Mouse (Mus musculus): Measurements from ENCODE around the gene Pcolce. TPM values are rescaled to one million over a fixed set of nuclear protein-coding genes. Genes with fewer than 3 reads are reported as not detected.

The Pcolce gene
- total and polyA plus RNA-seq, 2 experiments = 4.4 to 11.9 TPM

GRCm38 (mm10) chr5:137607860-137608653, 5.5 kb downstream of the Pcolce start:
- no peaks in the 10 kb centered on the region for H3K27me3 ChIP-seq (ENCODE audit: control insufficient read depth, insufficient read depth, low read length)
- H3K4me3 ChIP-seq (ENCODE audit: insufficient read depth, low read depth, low read length) = no peak overlapping the region
- H3K27ac ChIP-seq (replicated peaks; ENCODE audit: insufficient read depth, low read depth, low read length) = no peak overlapping the region
- TF ChIP-seq CTCF (IDR thresholded peaks at IDR 0.05; ENCODE audit: low read depth, low read length) = no peak
- TF ChIP-seq POLR2A (IDR thresholded peaks at IDR 0.05; ENCODE audit: extremely low read depth, insufficient read depth, low read length) = no peak
- peaks cover 11% of the 10 kb centered on the region for H3K4me1 ChIP-seq (ENCODE audit: control insufficient read depth, insufficient read depth, low read length)
- 58% methylated on average over 26 of the region's 26 CpGs for WGBS
- H3K9ac ChIP-seq (ENCODE audit: low read depth, low read length) = no peak overlapping the region
- H3K79me2 ChIP-seq (ENCODE audit: control insufficient read depth, insufficient read depth, low read length) = no peaks in the 10 kb centered on the region
- H3K36me3 ChIP-seq (ENCODE audit: control insufficient read depth, insufficient read depth, low read length) = no peaks in the 10 kb centered on the region
- DNase-seq (ENCODE audit: extremely low read depth, low read depth, low spot score) = no peak

GRCm38 (mm10) chr5:137601365-137601729, 12.2 kb downstream of the Pcolce start:
- DNase-seq (ENCODE audit: extremely low read depth, low read depth, low spot score) = no peak
- no peaks in the 10 kb centered on the region for H3K27me3 ChIP-seq (ENCODE audit: control insufficient read depth, insufficient read depth, low read length)
- H3K4me1 ChIP-seq (ENCODE audit: control insufficient read depth, insufficient read depth, low read length) = peaks cover 17% of the 10 kb centered on the region

GRCm38 (mm10) chr5:137600619-137601364, 12.8 kb downstream of the Pcolce start, which contains the start of gene Mospd3:
Gene Mospd3 (minus strand): TSS chr5:137601058.
- Histone ChIP-seq H3K4me3 (ENCODE audit: insufficient read depth, low read depth, low read length) (peak within 1 kb of the TSS; percentile 69), H3K79me2 (ENCODE audit: control insufficient read depth, insufficient read depth, low read length) (peaks cover 9% of the 10 kb centered on the region; the same call in 1 of the 2 replicates), H3K4me1 (ENCODE audit: control insufficient read depth, insufficient read depth, low read length) (peaks cover 17% of the 10 kb centered on the region), H3K27me3 (ENCODE audit: control insufficient read depth, insufficient read depth, low read length) (no peaks in the 10 kb centered on the region), H3K27ac (replicated peaks; ENCODE audit: insufficient read depth, low read depth, low read length) (peak within 1 kb of the TSS; percentile 85), H3K36me3 (ENCODE audit: control insufficient read depth, insufficient read depth, low read length) (no peaks in the 10 kb centered on the region), H3K9ac (ENCODE audit: low read depth, low read length) (peak within 1 kb of the TSS; percentile 76)
- under 1% methylated on average over 41 of the region's 41 CpGs for WGBS
- DNase-seq (ENCODE audit: extremely low read depth, low read depth, low spot score) = peak; percentile 100
- TF ChIP-seq CTCF (IDR thresholded peaks at IDR 0.05; ENCODE audit: low read depth, low read length) (no peak), POLR2A (IDR thresholded peaks at IDR 0.05; ENCODE audit: extremely low read depth, insufficient read depth, low read length) (peak; percentile 74; the same call in 1 of the 2 replicates)

More at GRCm38 (mm10) chr5:137601365-137601729, 12.2 kb downstream of the Pcolce start:
- peak overlapping the region; percentile 79 for H3K27ac ChIP-seq (replicated peaks; ENCODE audit: insufficient read depth, low read depth, low read length)
- H3K79me2 ChIP-seq (ENCODE audit: control insufficient read depth, insufficient read depth, low read length) = peaks cover 9% of the 10 kb centered on the region; the same call in 1 of the 2 replicates
- WGBS = under 1% methylated on average over 22 of the region's 22 CpGs
- TF ChIP-seq POLR2A (IDR thresholded peaks at IDR 0.05; ENCODE audit: extremely low read depth, insufficient read depth, low read length) = no peak
- no peak for TF ChIP-seq CTCF (IDR thresholded peaks at IDR 0.05; ENCODE audit: low read depth, low read length)
- H3K4me3 ChIP-seq (ENCODE audit: insufficient read depth, low read depth, low read length) = peak overlapping the region; percentile 69
- no peaks in the 10 kb centered on the region for H3K36me3 ChIP-seq (ENCODE audit: control insufficient read depth, insufficient read depth, low read length)
- peak overlapping the region; percentile 76 for H3K9ac ChIP-seq (ENCODE audit: low read depth, low read length)

- Histone ChIP-seq H3K4me1 (ENCODE audit: control insufficient read depth, insufficient read depth, low read length) (peaks cover 17% of the 10 kb centered on the region), H3K36me3 (ENCODE audit: control insufficient read depth, insufficient read depth, low read length) (no peaks in the 10 kb centered on the region), H3K4me3 (ENCODE audit: insufficient read depth, low read depth, low read length) (peak overlapping the region; percentile 68), H3K27me3 (ENCODE audit: control insufficient read depth, insufficient read depth, low read length) (no peaks in the 10 kb centered on the region), H3K9ac (ENCODE audit: low read depth, low read length) (peak overlapping the region; percentile 74), H3K27ac (replicated peaks; ENCODE audit: insufficient read depth, low read depth, low read length) (peak overlapping the region; percentile 52), H3K79me2 (ENCODE audit: control insufficient read depth, insufficient read depth, low read length) (peaks cover 9% of the 10 kb centered on the region; the same call in 1 of the 2 replicates)
- DNase-seq (ENCODE audit: extremely low read depth, low read depth, low spot score) = no peak
- TF ChIP-seq POLR2A (IDR thresholded peaks at IDR 0.05; ENCODE audit: extremely low read depth, insufficient read depth, low read length) = no peak
- no peak for TF ChIP-seq CTCF (IDR thresholded peaks at IDR 0.05; ENCODE audit: low read depth, low read length)
- under 1% methylated on average over 19 of the region's 19 CpGs for WGBS
These were observed 13.3 kb downstream of the Pcolce start for GRCm38 (mm10) chr5:137600281-137600618.

- Histone ChIP-seq H3K79me2 (ENCODE audit: control insufficient read depth, insufficient read depth, low read length) (peaks cover 9% of the 10 kb centered on the region; the same call in 1 of the 2 replicates), H3K4me1 (ENCODE audit: control insufficient read depth, insufficient read depth, low read length) (peaks cover 17% of the 10 kb centered on the region), H3K4me3 (ENCODE audit: insufficient read depth, low read depth, low read length) (peak overlapping the region; percentile 68), H3K27me3 (ENCODE audit: control insufficient read depth, insufficient read depth, low read length) (no peaks in the 10 kb centered on the region), H3K36me3 (ENCODE audit: control insufficient read depth, insufficient read depth, low read length) (no peaks in the 10 kb centered on the region), H3K9ac (ENCODE audit: low read depth, low read length) (peak overlapping the region; percentile 74), H3K27ac (replicated peaks; ENCODE audit: insufficient read depth, low read depth, low read length) (no peak overlapping the region; the same call in 1 of the 2 replicates)
- WGBS = 62% methylated on average over 9 of the region's 9 CpGs
- TF ChIP-seq POLR2A (IDR thresholded peaks at IDR 0.05; ENCODE audit: extremely low read depth, insufficient read depth, low read length) (no peak), CTCF (IDR thresholded peaks at IDR 0.05; ENCODE audit: low read depth, low read length) (no peak)
- no peak for DNase-seq (ENCODE audit: extremely low read depth, low read depth, low spot score)
These were observed 14.0 kb downstream of the Pcolce start for GRCm38 (mm10) chr5:137599600-137599999.
